Mouse (Mus musculus): Measurements from ENCODE around the gene H2-Aa. TPM values are rescaled to one million over a fixed set of nuclear protein-coding genes. Genes with fewer than 3 reads are reported as not detected.

The H2-Aa gene
- total and polyA plus RNA-seq, 2 experiments from 2014 or later, result 0.14 to 0.73 TPM

DNA sequence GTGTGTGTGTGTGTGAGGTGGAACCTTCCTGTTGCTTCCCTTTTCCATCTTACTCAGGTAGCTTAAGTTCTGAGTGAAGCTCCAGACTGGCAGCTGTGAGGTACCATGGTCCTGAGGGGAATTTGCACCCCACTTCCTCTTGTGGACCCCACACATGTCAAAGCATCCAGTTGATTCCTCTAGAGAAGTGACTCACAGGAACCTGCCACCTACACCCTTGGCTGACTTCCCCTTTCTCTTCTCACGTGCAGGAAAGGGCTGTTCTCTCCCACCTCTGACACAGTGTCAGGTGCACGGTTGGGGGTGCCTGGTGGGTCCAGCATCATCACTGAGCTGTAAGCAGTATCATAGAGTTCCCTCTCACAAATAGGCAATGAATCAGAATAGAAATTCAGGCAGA, 5.9 kb upstream of the H2-Aa start:
- Histone ChIP-seq H3K36me3 (ENCODE audit: insufficient read depth) (no peaks in the 10 kb centered on the region), H3K4me3 (ENCODE audit: low read depth, low read length) (no peak overlapping the region), H3K4me1 (ENCODE audit: insufficient read depth) (no peaks in the 10 kb centered on the region; the same call in 1 of the 2 replicates), H3K27me3 (ENCODE audit: insufficient read depth, low read length) (no peaks in the 10 kb centered on the region), H3K27ac (ENCODE audit: low read depth, low read length) (no peak overlapping the region), H3K9me3 (ENCODE audit: low read length) (no peaks in the 10 kb centered on the region), H3K4me2 (ENCODE audit: low read depth) (no peak overlapping the region), H3K9ac (no peak overlapping the region)
- DNase-seq (no peak), ATAC-seq (no peak)
- TF ChIP-seq CTCF (IDR thresholded peaks at IDR 0.05; ENCODE audit: low read depth), result no peak
- 62% methylated on average over 2 of the region's 2 CpGs for WGBS

DNA sequence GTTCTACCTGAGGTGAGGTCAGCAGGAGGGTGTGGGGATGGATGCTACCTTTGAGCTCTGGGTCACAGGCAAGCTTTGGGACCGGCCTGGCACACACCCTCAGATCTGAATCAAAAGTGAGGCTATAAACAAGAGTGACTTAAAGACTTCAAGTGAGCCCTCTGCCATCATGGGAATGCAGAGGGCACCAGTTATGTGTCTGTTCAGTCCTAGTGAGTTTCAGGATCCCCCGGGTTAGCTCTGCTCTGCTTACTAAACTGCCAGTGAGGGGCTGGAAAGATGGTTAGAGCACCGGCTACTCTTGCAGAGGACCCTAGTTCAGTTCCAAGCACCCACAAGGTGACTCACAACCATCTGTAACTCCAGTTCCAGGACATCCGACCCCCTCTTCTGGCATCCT, 4.9 kb upstream of the H2-Aa start:
- TF ChIP-seq CTCF (IDR thresholded peaks at IDR 0.05; ENCODE audit: low read depth), result no peak
- WGBS, result 94% methylated on average over 4 of the region's 4 CpGs
- no peak overlapping the region for H3K27ac ChIP-seq (ENCODE audit: low read depth, low read length)
- no peaks in the 10 kb centered on the region for H3K27me3 ChIP-seq (ENCODE audit: insufficient read depth, low read length)
- no peaks in the 10 kb centered on the region; the same call in 1 of the 2 replicates for H3K4me1 ChIP-seq (ENCODE audit: insufficient read depth)
- no peaks in the 10 kb centered on the region for H3K9me3 ChIP-seq (ENCODE audit: low read length)
- H3K4me2 ChIP-seq (ENCODE audit: low read depth), result no peak overlapping the region
- H3K9ac ChIP-seq, result no peak overlapping the region
- no peaks in the 10 kb centered on the region for H3K36me3 ChIP-seq (ENCODE audit: insufficient read depth)
- no peak for ATAC-seq
- no peak for DNase-seq
- no peak overlapping the region for H3K4me3 ChIP-seq (ENCODE audit: low read depth, low read length)

- no peaks in the 10 kb centered on the region for H3K36me3 ChIP-seq (ENCODE audit: insufficient read depth)
- H3K4me1 ChIP-seq (ENCODE audit: insufficient read depth), result no peaks in the 10 kb centered on the region; the same call in 1 of the 2 replicates
- no peak overlapping the region for H3K27ac ChIP-seq (ENCODE audit: low read depth, low read length)
- peak; percentile 98 for ATAC-seq
- H3K9me3 ChIP-seq (ENCODE audit: low read length), result no peaks in the 10 kb centered on the region
- 13% methylated on average over 8 of the region's 8 CpGs for WGBS
- H3K27me3 ChIP-seq (ENCODE audit: insufficient read depth, low read length), result no peaks in the 10 kb centered on the region
- peak; percentile 94 for DNase-seq
- no peak overlapping the region for H3K9ac ChIP-seq
- TF ChIP-seq CTCF (IDR thresholded peaks at IDR 0.05; ENCODE audit: low read depth), result no peak
- H3K4me3 ChIP-seq (ENCODE audit: low read depth, low read length), result no peak overlapping the region
- no peak overlapping the region for H3K4me2 ChIP-seq (ENCODE audit: low read depth)
These were observed 4.0 kb upstream of the H2-Aa start for GRCm38 (mm10) chr17:34291609-34292008.

GRCm38 (mm10) chr17:34288131-34288530, 508 bp upstream of the H2-Aa start:
- Histone ChIP-seq H3K27ac (ENCODE audit: low read depth, low read length) (no peak overlapping the region), H3K27me3 (ENCODE audit: insufficient read depth, low read length) (no peaks in the 10 kb centered on the region), H3K9me3 (ENCODE audit: low read length) (no peaks in the 10 kb centered on the region), H3K4me3 (ENCODE audit: low read depth, low read length) (no peak overlapping the region), H3K4me2 (ENCODE audit: low read depth) (no peak overlapping the region), H3K9ac (no peak overlapping the region), H3K4me1 (ENCODE audit: insufficient read depth) (no peaks in the 10 kb centered on the region), H3K36me3 (ENCODE audit: insufficient read depth) (no peaks in the 10 kb centered on the region)
- no peak for TF ChIP-seq CTCF (IDR thresholded peaks at IDR 0.05; ENCODE audit: low read depth)
- 70% methylated on average over 3 of the region's 3 CpGs for WGBS
- ATAC-seq (no peak), DNase-seq (no peak)

GRCm38 (mm10) chr17:34286999-34287398, 624 bp downstream of the H2-Aa start:
- no peak for ATAC-seq
- no peak overlapping the region for H3K4me3 ChIP-seq (ENCODE audit: low read depth, low read length)
- no peaks in the 10 kb centered on the region for H3K4me1 ChIP-seq (ENCODE audit: insufficient read depth)
- no peaks in the 10 kb centered on the region for H3K36me3 ChIP-seq (ENCODE audit: insufficient read depth)
- WGBS, result 70% methylated on average over 6 of the region's 6 CpGs
- H3K9me3 ChIP-seq (ENCODE audit: low read length), result no peaks in the 10 kb centered on the region
- TF ChIP-seq CTCF (IDR thresholded peaks at IDR 0.05; ENCODE audit: low read depth), result no peak
- no peak overlapping the region for H3K4me2 ChIP-seq (ENCODE audit: low read depth)
- no peaks in the 10 kb centered on the region for H3K27me3 ChIP-seq (ENCODE audit: insufficient read depth, low read length)
- no peak overlapping the region for H3K27ac ChIP-seq (ENCODE audit: low read depth, low read length)
- no peak for DNase-seq
- no peak overlapping the region for H3K9ac ChIP-seq

DNA sequence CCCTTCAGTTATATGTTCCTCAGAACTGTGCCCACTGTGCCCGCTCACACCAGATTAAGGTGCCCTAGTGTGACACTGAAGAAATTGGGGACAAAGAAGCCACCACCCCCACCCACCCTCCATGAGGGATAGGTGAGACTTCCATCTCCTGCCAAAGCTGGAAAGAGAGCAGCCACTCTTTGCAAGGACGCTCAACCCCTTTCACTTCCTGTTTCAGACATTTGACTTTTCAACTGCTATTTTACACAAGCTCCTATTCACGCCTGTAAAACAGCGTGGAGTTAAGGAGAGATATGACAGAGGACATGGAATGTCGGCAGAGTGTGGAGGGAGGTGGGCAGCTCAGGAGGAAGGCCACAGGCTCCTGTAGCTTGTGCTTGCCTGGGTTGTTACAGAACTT, 1.1 kb downstream of the H2-Aa start:
- DNase-seq (no peak), ATAC-seq (no peak)
- H3K4me3 ChIP-seq (ENCODE audit: low read depth, low read length), result no peak overlapping the region
- H3K9me3 ChIP-seq (ENCODE audit: low read length), result no peaks in the 10 kb centered on the region
- no peaks in the 10 kb centered on the region for H3K36me3 ChIP-seq (ENCODE audit: insufficient read depth)
- no peak overlapping the region for H3K9ac ChIP-seq
- H3K4me1 ChIP-seq (ENCODE audit: insufficient read depth), result no peaks in the 10 kb centered on the region
- TF ChIP-seq CTCF (IDR thresholded peaks at IDR 0.05; ENCODE audit: low read depth), result no peak
- no peaks in the 10 kb centered on the region for H3K27me3 ChIP-seq (ENCODE audit: insufficient read depth, low read length)
- no peak overlapping the region for H3K27ac ChIP-seq (ENCODE audit: low read depth, low read length)
- H3K4me2 ChIP-seq (ENCODE audit: low read depth), result no peak overlapping the region
- 82% methylated on average over 5 of the region's 5 CpGs for WGBS

- WGBS, result 40% methylated on average over 4 of the region's 4 CpGs
- ATAC-seq, result no peak
- Histone ChIP-seq H3K4me2 (ENCODE audit: low read depth) (no peak overlapping the region), H3K9ac (no peak overlapping the region), H3K36me3 (ENCODE audit: insufficient read depth) (no peaks in the 10 kb centered on the region), H3K4me3 (ENCODE audit: low read depth, low read length) (no peak overlapping the region), H3K9me3 (ENCODE audit: low read length) (no peaks in the 10 kb centered on the region), H3K4me1 (ENCODE audit: insufficient read depth) (no peaks in the 10 kb centered on the region), H3K27ac (ENCODE audit: low read depth, low read length) (no peak overlapping the region), H3K27me3 (ENCODE audit: insufficient read depth, low read length) (no peaks in the 10 kb centered on the region)
- no peak for DNase-seq
- peak; percentile 27; the same call in 1 of the 2 replicates for TF ChIP-seq CTCF (IDR thresholded peaks at IDR 0.05; ENCODE audit: low read depth)
These were observed 1.8 kb downstream of the H2-Aa start for GRCm38 (mm10) chr17:34285848-34286247.

- Histone ChIP-seq H3K27ac (ENCODE audit: low read depth, low read length) (no peak overlapping the region), H3K27me3 (ENCODE audit: insufficient read depth, low read length) (no peaks in the 10 kb centered on the region), H3K4me2 (ENCODE audit: low read depth) (no peak overlapping the region), H3K9me3 (ENCODE audit: low read length) (no peaks in the 10 kb centered on the region), H3K36me3 (ENCODE audit: insufficient read depth) (no peaks in the 10 kb centered on the region), H3K4me3 (ENCODE audit: low read depth, low read length) (no peak overlapping the region), H3K9ac (no peak overlapping the region), H3K4me1 (ENCODE audit: insufficient read depth) (no peaks in the 10 kb centered on the region)
- TF ChIP-seq CTCF (IDR thresholded peaks at IDR 0.05; ENCODE audit: low read depth), result no peak
- no peak for ATAC-seq
- no peak for DNase-seq
- 69% methylated on average over 4 of the region's 4 CpGs for WGBS
These were observed 2.3 kb downstream of the H2-Aa start for GRCm38 (mm10) chr17:34285371-34285770.

All from forebrain, postnatal 0 days (tissue).